Mouse (Mus musculus) limb, embryonic 14.5 days (tissue): Measurements from ENCODE around the gene Cdk6. TPM values are rescaled to one million over a fixed set of nuclear protein-coding genes. Genes with fewer than 3 reads are reported as not detected.
"Not testable (repeated sequence)": the region's sequence is repeated elsewhere in the genome, so short reads cannot be mapped to it uniquely, and the experiment has no call there.

ENCODE experiments used
- ATAC-seq: fragments of 200-750 bp; cut with Nextera tagmentation; 2 replicates; pipeline ENCODE4 v1.8.0; 2017; ENCODE audit warnings: low read depth, moderate number of reproducible peaks, moderate TSS enrichment; ENCODE audit not compliant: low FRiP score
- DNase-seq: peaks from one replicate; pipeline ENCODE4 v3.0.0-alpha.2; 2015; ENCODE audit warnings: low spot score
- H3K27ac ChIP-seq: fragments of 300-500 bp; sonication (generic); replicated peaks from 2 replicates; pipeline ENCODE4 v1.5.1; 2014; ENCODE audit warnings: low read depth, mild to moderate bottlenecking, low read length, moderate library complexity, mixed read lengths
- H3K27me3 ChIP-seq: fragments of 300-500 bp; sonication (generic); 2 replicates; pipeline ENCODE4 v1.6.1; 2014; ENCODE audit warnings: low read length, mixed read lengths; ENCODE audit not compliant: control insufficient read depth, insufficient read depth
- H3K36me3 ChIP-seq: fragments of 300-500 bp; sonication (generic); 2 replicates; pipeline ENCODE4 v1.6.1; 2014; ENCODE audit warnings: mild to moderate bottlenecking, low read length, moderate library complexity, mixed read lengths; ENCODE audit not compliant: control insufficient read depth, insufficient read depth
- H3K4me1 ChIP-seq: fragments of 300-500 bp; sonication (generic); 2 replicates; pipeline ENCODE4 v1.6.1; 2014; ENCODE audit warnings: antibody characterized with exemption, low read length, mixed read lengths; ENCODE audit not compliant: control insufficient read depth, insufficient read depth
- H3K4me2 ChIP-seq: fragments of 300-500 bp; sonication (generic); replicated peaks from 2 replicates; pipeline ENCODE4 v1.6.1; 2014; ENCODE audit warnings: low read depth, mild to moderate bottlenecking, low read length, moderate library complexity; ENCODE audit not compliant: severe bottlenecking
- H3K4me3 ChIP-seq: fragments of 300-500 bp; sonication (generic); replicated peaks from 2 replicates; pipeline ENCODE4 v1.5.1; 2014; ENCODE audit warnings: low read length
- H3K9ac ChIP-seq: fragments of 300-500 bp; sonication (generic); 2 replicates; pipeline ENCODE4 v1.6.1; 2014; ENCODE audit warnings: mild to moderate bottlenecking, low read depth, low read length, moderate library complexity; ENCODE audit not compliant: severe bottlenecking
- H3K9me3 ChIP-seq: fragments of 300-500 bp; sonication (generic); 2 replicates; pipeline ENCODE4 v1.6.1; 2016; ENCODE audit warnings: low read length; ENCODE audit not compliant: control insufficient read depth
- POLR2A ChIP-seq: fragments of 200-500 bp; IDR thresholded peaks from 2 replicates; pipeline ENCODE4 v1.8.0; 2012; ENCODE audit warnings: inconsistent platforms, mild to moderate bottlenecking, moderate library complexity, borderline replicate concordance; ENCODE audit not compliant: insufficient read depth, insufficient read length; ENCODE audit errors: extremely low read depth
- WGBS: fragments of 180-500 bp; shearing (Covaris S2); extraction: QIAGEN DNeasy Blood & Tissue Kit; methylation state at CpG from one replicate; pipeline ENCODE4 v1.1.7; 2014; 5-methylcytosine and 5-hydroxymethylcytosine counted together
- polyA plus RNA-seq, 2 experiments: library from polyadenylated mRNA; depleted of rRNA in 1 of 2; stranded (reverse) in 1 of 2; unstranded in 1 of 2; fragments of >200 nt; fragmentation: Nextera tagmentation in 1 of 2; extraction: Ambion mirVana in 1 of 2; gene quantifications; 2 replicates each; pipeline versions ENCODE4 v1.2.1 to v1.2.3; 2012 to 2014

The Cdk6 gene
- polyA plus RNA-seq, 2 experiments, result 11.3 to 23.8 TPM

DNA sequence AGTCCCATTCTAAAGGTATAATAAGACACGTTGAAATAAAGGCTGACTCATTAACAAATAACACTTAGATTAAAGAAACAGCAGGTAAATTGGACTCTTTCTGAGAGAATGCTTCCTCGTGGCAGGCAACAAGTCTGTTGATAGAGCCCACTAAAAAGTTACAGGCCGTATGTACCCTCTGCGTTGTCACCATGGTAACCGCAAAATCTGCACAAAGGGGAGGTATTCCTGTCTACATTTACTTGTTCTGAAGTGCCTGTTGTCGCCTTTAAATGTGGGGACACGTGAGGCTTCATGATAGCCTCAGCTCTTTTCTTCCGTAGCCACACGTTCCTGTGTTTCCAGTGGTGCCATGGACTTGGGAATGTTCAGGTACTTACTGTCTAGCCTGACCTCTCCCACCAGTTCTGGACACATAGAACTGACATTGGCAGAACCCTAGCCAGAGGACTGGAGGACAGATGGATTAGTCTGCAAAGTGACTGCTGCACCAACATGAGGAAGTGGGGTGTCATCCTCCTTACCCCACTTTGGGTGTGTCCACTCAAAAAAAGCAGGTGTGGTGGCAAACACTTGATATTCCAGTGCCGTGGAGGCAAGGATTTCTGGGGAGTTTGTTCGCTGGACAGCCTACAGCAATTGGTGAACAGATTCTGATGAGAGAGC lies 55.8 kb downstream of the Cdk6 start:
- Histone ChIP-seq H3K27ac (no peak overlapping the region), H3K9me3 (no peaks in the 10 kb centered on the region)

DNA sequence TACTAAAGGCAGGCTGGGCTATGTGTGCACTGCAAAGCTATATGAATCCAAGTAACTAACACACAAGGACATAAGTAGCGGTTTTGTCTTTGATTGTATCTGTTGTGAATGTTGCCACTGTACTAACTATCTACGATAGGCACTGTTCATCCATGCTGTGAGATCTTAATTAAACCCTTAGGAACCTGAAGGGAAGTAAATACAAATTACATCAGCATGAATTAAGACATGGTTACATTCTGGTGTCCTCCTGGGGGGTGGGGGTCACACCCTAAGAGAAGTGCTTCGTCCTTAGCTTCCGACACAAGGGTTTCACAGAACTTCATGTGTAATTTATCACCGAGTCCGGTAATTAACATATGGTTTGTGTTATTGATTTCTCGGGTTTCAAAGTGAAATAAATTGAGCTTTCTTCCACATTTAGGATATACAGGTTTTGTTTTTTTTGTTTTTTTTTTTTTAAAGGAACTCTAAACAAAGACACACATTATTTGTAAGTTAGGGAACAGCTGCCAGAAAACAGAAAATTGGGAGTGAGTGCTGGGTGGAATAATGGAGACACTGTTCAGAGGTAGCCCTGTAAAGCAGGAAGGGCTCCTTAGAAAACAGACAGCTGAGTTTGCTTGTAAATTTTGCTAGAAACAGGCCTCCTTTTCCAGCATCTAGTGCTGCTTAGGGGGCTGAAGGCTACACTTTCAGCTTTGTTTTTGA lies 58.7 kb downstream of the Cdk6 start:
- H3K4me1 ChIP-seq, result peaks cover 6% of the 10 kb centered on the region; the same call in 1 of the 2 replicates
- no peaks in the 10 kb centered on the region for H3K36me3 ChIP-seq
- H3K9me3 ChIP-seq, result no peaks in the 10 kb centered on the region
- H3K4me2 ChIP-seq, result no peak overlapping the region
- H3K27me3 ChIP-seq, result no peaks in the 10 kb centered on the region
- ATAC-seq (0 out of 2 replicates have a peak, but pooled peaks have one; percentile 50), DNase-seq (peak; percentile 6)
- 29% methylated on average over 7 of the region's 7 CpGs for WGBS
- no peak overlapping the region for H3K4me3 ChIP-seq
- no peak for TF ChIP-seq POLR2A
- H3K9ac ChIP-seq, result no peak overlapping the region
- H3K27ac ChIP-seq, result 0 out of 2 replicates have a peak overlapping the region, but pooled peaks have one; percentile 43

More for the DNA sequence above, 55.8 kb downstream of the Cdk6 start:
- DNase-seq (no peak), ATAC-seq (no peak)
- Histone ChIP-seq H3K4me2 (no peak overlapping the region), H3K4me1 (peaks cover 6% of the 10 kb centered on the region; the same call in 1 of the 2 replicates), H3K9ac (no peak overlapping the region), H3K4me3 (no peak overlapping the region), H3K36me3 (no peaks in the 10 kb centered on the region), H3K27me3 (no peaks in the 10 kb centered on the region)
- 77% methylated on average over 11 of the region's 11 CpGs for WGBS
- TF ChIP-seq POLR2A, result no peak

DNA sequence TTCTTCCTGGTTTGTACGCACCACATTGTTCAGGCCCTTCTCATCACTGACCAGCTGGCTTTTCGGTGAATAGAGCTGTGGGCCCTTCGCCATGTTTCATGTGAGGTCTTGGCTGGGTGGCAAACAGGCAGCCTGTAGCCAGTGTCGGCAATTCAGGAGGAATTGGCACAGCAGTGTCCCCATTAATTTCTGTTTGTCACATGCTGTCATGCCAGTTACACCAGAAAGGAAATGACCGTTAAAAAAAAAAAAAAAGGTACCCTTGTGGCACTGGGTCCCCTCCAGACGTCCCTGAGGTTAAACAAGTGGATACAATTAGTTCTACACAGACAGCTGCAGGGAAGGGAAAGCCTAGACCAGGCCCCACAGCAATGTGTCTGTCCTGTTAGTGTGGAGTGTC lies 63.8 kb downstream of the Cdk6 start:
- Histone ChIP-seq H3K4me2 (no peak overlapping the region), H3K9ac (no peak overlapping the region), H3K36me3 (no peaks in the 10 kb centered on the region), H3K4me3 (no peak overlapping the region), H3K27ac (no peak overlapping the region), H3K4me1 (peaks cover 9% of the 10 kb centered on the region), H3K9me3 (no peaks in the 10 kb centered on the region), H3K27me3 (no peaks in the 10 kb centered on the region)
- DNase-seq (peak; percentile 26), ATAC-seq (no peak)
- TF ChIP-seq POLR2A, result no peak
- WGBS, result 25% methylated on average over 6 of the region's 6 CpGs

DNA sequence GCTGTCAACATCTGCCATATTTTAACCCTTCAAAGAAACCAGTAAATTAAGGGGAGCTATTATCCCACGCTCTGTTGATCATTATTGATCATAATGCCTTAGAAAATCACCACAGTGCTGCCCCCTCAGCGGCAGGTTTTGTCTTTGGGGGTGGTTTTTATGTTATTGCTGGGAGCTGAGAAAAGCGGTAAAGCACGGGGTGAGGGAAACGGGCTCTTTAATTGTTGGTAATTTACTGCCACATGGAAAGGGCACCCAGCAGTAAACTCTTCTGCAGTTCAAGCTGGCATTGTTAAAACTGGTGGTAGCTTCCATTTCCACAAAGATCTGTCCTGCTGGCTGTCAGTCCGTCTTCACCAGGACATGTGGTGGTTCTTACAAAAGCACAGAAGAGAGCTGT lies 64.2 kb downstream of the Cdk6 start:
- no peak for ATAC-seq
- Histone ChIP-seq H3K9me3 (no peaks in the 10 kb centered on the region), H3K4me3 (no peak overlapping the region), H3K27ac (no peak overlapping the region), H3K4me1 (peaks cover 5% of the 10 kb centered on the region), H3K9ac (no peak overlapping the region), H3K4me2 (no peak overlapping the region), H3K27me3 (no peaks in the 10 kb centered on the region), H3K36me3 (no peaks in the 10 kb centered on the region)
- TF ChIP-seq POLR2A, result no peak
- WGBS, result 18% methylated on average over 6 of the region's 6 CpGs
- no peak for DNase-seq

DNA sequence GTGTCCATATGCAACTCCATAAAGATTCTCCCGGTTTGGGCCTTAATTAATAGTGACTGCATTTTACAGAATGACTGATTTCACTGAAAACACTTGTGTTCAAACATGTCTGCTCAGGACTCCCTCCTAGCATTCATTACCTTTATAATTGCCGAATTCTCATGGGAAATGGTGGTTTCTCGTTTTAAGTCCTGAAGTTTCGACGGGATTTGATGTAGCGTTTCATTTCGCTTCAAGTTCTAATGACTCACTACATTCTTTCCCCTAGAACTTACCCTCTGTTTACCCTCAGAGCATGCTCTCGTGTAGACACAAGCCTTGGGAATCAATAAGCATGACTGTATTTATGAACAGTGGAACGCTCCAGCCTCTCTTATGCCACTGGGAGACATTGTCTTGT lies 66.6 kb downstream of the Cdk6 start:
- TF ChIP-seq POLR2A, result no peak
- H3K4me3 ChIP-seq, result no peak overlapping the region
- no peak overlapping the region for H3K9ac ChIP-seq
- peaks cover 5% of the 10 kb centered on the region for H3K4me1 ChIP-seq
- ATAC-seq, result no peak
- no peak overlapping the region for H3K27ac ChIP-seq
- no peak for DNase-seq
- H3K36me3 ChIP-seq, result no peaks in the 10 kb centered on the region
- no peaks in the 10 kb centered on the region for H3K27me3 ChIP-seq
- H3K4me2 ChIP-seq, result no peak overlapping the region
- 53% methylated on average over 9 of the region's 9 CpGs for WGBS
- no peaks in the 10 kb centered on the region for H3K9me3 ChIP-seq

DNA sequence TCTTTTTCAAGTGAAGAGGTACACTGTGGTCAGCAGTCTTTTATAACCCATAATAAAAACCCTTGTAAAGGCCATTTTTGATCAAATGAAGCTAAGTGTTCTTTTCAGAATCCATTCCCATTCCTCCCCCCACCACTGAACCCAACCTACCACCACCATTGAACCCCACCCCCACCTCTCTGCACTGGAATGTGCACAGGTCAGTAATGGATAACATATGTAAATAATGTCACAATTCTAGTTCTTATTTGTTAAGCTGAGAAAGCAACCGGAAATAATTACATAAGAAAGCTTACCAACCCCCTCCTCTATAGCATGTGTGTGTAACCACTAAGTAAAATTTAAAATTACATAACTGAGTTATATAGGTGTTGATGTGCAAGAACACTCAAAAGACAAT lies 76.9 kb downstream of the Cdk6 start:
- 27% methylated on average over 1 of the region's 1 CpGs for WGBS
- DNase-seq, H3K9me3 ChIP-seq, H3K27me3 ChIP-seq, H3K27ac ChIP-seq, H3K4me1 ChIP-seq, H3K36me3 ChIP-seq, ATAC-seq, H3K9ac ChIP-seq, H3K4me3 ChIP-seq, H3K4me2 ChIP-seq: not testable (repeated sequence)
